Mouse (Mus musculus): Measurements from ENCODE around the gene Cdc26. TPM values are rescaled to one million over a fixed set of nuclear protein-coding genes. Genes with fewer than 3 reads are reported as not detected.

Cdc26 gene
- polyA plus RNA-seq, 1 experiment from 2014 or later = 155 TPM

DNA sequence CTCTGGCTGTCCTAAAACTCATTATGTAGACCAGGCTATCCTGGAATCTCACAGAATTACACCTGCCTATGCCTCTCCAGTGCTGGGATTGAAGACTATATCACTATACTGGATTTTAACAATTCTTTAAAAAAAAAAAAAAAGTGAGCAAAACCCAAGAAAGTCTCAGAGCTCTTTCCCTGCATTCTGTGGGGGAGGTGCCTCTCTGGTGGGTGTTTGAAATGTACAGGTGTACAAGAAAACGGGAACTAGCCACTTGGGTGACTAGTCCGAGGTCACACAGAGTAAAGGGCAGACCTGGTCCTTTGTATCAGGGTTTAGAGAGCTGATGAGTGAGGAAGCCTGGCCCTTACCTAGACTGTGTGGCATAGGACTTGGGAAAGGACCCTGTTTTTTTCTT lies 46.0 kb downstream of the Cdc26 start:
- ATAC-seq (replicated peaks; ENCODE audit: low FRiP score) (no peak), DNase-seq (ENCODE audit: low spot score) (no peak)
- Histone ChIP-seq H3K9me3 (ENCODE audit: control insufficient read depth, low read length) (no peaks in the 10 kb centered on the region), H3K36me3 (ENCODE audit: control insufficient read depth, insufficient read depth, low read length) (no peaks in the 10 kb centered on the region), H3K4me3 (ENCODE audit: low read depth, low read length) (no peak overlapping the region), H3K27me3 (replicated peaks; ENCODE audit: control insufficient read depth, insufficient read depth, low read length) (no peaks in the 10 kb centered on the region), H3K27ac (ENCODE audit: low read depth, low read length) (no peak overlapping the region), H3K4me2 (no peak overlapping the region; the same call in none of the 2 replicates), H3K4me1 (replicated peaks; ENCODE audit: control insufficient read depth, insufficient read depth, low read length) (peaks cover 20% of the 10 kb centered on the region), H3K9ac (ENCODE audit: low read depth, low read length) (no peak overlapping the region)
- WGBS = 59% methylated on average over 2 of the region's 2 CpGs

DNA sequence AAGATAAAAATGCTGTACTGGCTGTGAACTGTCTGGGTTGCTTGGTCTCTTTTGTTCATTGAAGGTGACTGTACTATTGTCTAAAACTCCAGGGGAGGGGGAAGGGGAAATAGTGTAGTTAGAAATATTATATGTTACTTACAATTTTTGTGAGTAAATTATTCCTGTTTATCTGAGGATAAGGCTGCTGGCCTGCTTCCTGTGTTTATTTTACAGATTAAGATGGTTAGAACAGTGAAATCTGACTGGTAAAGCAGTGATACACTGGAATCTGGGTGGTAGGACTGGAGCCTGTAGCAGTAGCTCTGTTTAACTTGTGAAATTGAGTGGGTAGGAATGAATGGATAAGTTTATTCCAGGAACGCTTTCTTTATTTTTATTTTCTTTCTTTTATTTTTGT lies 46.4 kb downstream of the Cdc26 start:
- Histone ChIP-seq H3K27ac (ENCODE audit: low read depth, low read length) (no peak overlapping the region), H3K4me1 (replicated peaks; ENCODE audit: control insufficient read depth, insufficient read depth, low read length) (peaks cover 15% of the 10 kb centered on the region), H3K36me3 (ENCODE audit: control insufficient read depth, insufficient read depth, low read length) (no peaks in the 10 kb centered on the region), H3K9me3 (ENCODE audit: control insufficient read depth, low read length) (no peaks in the 10 kb centered on the region), H3K4me2 (peak overlapping the region; percentile 73), H3K9ac (ENCODE audit: low read depth, low read length) (peak overlapping the region; percentile 71), H3K27me3 (replicated peaks; ENCODE audit: control insufficient read depth, insufficient read depth, low read length) (no peaks in the 10 kb centered on the region), H3K4me3 (ENCODE audit: low read depth, low read length) (peak overlapping the region; percentile 72)
- 86% methylated on average over 1 of the region's 1 CpGs for WGBS
- DNase-seq (ENCODE audit: low spot score) = no peak
- ATAC-seq (replicated peaks; ENCODE audit: low FRiP score) = no peak

DNA sequence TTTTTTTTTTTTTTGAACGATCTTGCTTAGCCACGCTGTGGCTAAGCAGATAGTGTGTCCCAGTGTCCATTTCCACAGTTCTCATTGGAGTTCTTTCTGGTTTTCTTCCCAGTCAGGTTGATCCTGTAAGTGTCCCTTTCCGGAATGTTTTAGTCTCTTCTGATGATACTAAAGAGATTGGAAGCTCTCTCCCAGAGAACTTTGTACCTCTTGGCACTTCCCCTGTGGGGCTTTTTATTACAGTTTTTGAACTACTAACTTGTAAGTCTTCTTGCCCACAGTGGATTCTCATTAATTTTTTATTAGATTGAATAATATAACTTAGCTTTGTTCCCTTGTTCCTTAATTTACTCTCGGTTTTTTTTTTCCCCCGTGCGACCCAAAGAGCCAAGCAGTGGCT lies 46.9 kb downstream of the Cdc26 start:
- peak overlapping the region; percentile 71 for H3K9ac ChIP-seq (ENCODE audit: low read depth, low read length)
- H3K36me3 ChIP-seq (ENCODE audit: control insufficient read depth, insufficient read depth, low read length) = no peaks in the 10 kb centered on the region
- no peak for ATAC-seq (replicated peaks; ENCODE audit: low FRiP score)
- no peaks in the 10 kb centered on the region for H3K9me3 ChIP-seq (ENCODE audit: control insufficient read depth, low read length)
- H3K27me3 ChIP-seq (replicated peaks; ENCODE audit: control insufficient read depth, insufficient read depth, low read length) = no peaks in the 10 kb centered on the region
- DNase-seq (ENCODE audit: low spot score) = no peak
- no peak overlapping the region for H3K27ac ChIP-seq (ENCODE audit: low read depth, low read length)
- peak overlapping the region; percentile 72 for H3K4me3 ChIP-seq (ENCODE audit: low read depth, low read length)
- WGBS = 36% methylated on average over 6 of the region's 6 CpGs
- peaks cover 15% of the 10 kb centered on the region for H3K4me1 ChIP-seq (replicated peaks; ENCODE audit: control insufficient read depth, insufficient read depth, low read length)
- H3K4me2 ChIP-seq = peak overlapping the region; percentile 73

DNA sequence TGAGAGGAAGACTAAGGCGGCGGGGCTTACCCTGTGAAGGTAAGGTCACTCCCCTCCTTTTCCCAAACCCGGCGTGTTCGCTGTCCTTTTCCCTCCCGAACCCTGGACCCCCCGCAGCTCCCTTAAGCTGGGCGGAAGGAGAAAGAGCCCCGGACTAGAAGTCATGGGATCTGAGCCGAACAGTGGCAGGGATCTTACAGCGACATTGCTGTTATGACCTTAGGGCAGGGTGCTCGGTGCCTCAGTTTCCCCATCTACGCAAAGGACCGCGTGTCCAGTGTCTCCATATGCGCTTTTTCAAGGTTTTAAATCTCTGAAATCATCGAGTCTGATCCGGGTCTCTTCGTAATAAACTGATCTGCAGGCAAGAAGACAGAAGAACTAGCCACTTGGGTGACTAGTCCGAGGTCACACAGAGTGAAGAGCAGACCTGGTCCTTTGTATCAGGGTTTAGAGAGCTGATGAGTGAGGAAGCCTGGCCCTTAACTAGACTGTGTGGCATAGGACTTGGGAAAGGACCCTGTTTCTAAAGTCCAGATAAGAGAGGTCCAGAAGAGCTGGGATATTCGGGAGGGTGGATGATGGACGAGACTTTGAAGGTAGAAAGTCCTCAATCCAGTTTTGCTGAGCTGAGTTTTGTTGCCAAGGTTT lies 47.5 kb downstream of the Cdc26 start:
- Histone ChIP-seq H3K27me3 (replicated peaks; ENCODE audit: control insufficient read depth, insufficient read depth, low read length) (no peaks in the 10 kb centered on the region), H3K9ac (ENCODE audit: low read depth, low read length) (peak overlapping the region; percentile 71), H3K4me3 (ENCODE audit: low read depth, low read length) (peak overlapping the region; percentile 72), H3K9me3 (ENCODE audit: control insufficient read depth, low read length) (no peaks in the 10 kb centered on the region), H3K27ac (ENCODE audit: low read depth, low read length) (peak overlapping the region; percentile 28), H3K4me1 (replicated peaks; ENCODE audit: control insufficient read depth, insufficient read depth, low read length) (peaks cover 12% of the 10 kb centered on the region), H3K4me2 (peak overlapping the region; percentile 73), H3K36me3 (ENCODE audit: control insufficient read depth, insufficient read depth, low read length) (no peaks in the 10 kb centered on the region)
- DNase-seq (ENCODE audit: low spot score) (no peak), ATAC-seq (replicated peaks; ENCODE audit: low FRiP score) (no peak; the same call in 1 of the 2 replicates)
- WGBS = under 1% methylated on average over 21 of the region's 22 CpGs

DNA sequence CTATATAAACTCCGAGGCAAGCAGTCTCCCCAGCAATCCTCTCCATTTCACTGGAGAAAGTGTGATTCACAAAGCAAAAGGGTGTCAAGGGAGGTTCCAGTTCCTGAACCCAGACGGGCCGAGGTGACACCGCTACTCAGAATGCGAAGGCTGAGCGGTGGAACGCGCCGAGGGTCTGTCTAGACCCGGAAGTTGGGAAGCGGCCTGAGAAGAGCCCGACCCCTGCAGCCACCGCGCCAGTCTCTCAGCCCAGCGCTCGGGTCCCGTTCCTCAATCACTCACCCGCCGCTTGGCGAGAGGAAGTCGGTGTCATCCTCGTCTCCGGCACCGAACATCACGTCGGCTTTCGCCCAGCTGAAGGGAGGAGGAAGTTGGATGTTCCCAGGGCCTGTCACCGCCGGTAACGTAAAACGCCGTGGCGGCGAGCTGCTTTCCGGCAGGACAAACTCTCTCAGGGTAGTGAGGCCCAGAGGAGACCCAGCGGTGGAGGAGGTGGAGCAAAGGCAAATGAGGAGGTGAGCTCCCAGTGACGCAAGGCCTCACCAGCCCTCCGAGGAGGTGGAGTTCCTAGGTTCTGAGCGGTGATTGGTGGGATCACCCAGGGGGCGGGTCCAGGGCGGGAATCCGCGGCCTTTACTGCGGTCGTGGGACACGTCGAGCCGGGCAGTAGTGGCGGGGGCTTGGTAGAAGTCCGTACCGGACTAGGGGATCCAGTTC lies 48.2 kb downstream of the Cdc26 start, which contains the start of the genes Fkbp15 and Slc31a1:
TSS of gene Fkbp15 (minus strand) at position 461 of the 717 bp plus-strand sequence.
TSS of gene Slc31a1 (plus strand) at position 640 of the 717 bp plus-strand sequence.
- Histone ChIP-seq H3K9me3 (ENCODE audit: control insufficient read depth, low read length) (no peaks in the 10 kb centered on the region), H3K4me2 (peak within 1 kb of the TSS; percentile 80), H3K36me3 (ENCODE audit: control insufficient read depth, insufficient read depth, low read length) (no peaks in the 10 kb centered on the region), H3K9ac (ENCODE audit: low read depth, low read length) (peak within 1 kb of the TSS; percentile 73), H3K4me1 (replicated peaks; ENCODE audit: control insufficient read depth, insufficient read depth, low read length) (peaks cover 12% of the 10 kb centered on the region), H3K27ac (ENCODE audit: low read depth, low read length) (peak within 1 kb of the TSS; percentile 53), H3K4me3 (ENCODE audit: low read depth, low read length) (peak within 1 kb of the TSS; percentile 72), H3K27me3 (replicated peaks; ENCODE audit: control insufficient read depth, insufficient read depth, low read length) (no peaks in the 10 kb centered on the region)
- DNase-seq (ENCODE audit: low spot score) = peak; percentile 97
- ATAC-seq (replicated peaks; ENCODE audit: low FRiP score) = peak; percentile 100
- under 1% methylated on average over 51 of the region's 51 CpGs for WGBS

DNA sequence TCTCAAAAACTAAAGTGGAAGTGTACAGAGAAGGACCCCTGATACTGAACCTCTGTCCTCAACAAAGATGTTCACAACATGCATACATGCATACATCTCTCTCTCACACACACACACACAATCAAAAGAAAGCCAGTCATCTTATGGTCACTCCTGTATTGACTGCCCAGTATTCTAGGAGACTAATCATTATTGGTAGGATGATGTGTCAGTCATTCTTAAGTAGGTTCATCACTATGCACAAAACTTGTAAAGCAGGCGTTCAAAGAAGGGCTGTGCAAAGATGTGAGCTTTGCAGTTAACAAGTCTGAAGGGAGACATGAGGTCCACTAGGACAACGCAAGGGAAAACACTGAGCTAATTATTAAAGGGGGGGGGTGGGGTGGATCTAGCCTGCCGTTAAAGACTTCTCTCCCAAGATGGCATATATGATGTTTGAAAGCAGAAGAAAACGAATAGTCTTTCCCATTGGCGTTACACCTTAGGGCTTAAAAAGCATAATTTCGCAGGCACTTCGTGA lies 49.1 kb downstream of the Cdc26 start:
- Histone ChIP-seq H3K27ac (ENCODE audit: low read depth, low read length) (no peak overlapping the region), H3K36me3 (ENCODE audit: control insufficient read depth, insufficient read depth, low read length) (no peaks in the 10 kb centered on the region), H3K4me3 (ENCODE audit: low read depth, low read length) (peak overlapping the region; percentile 72), H3K27me3 (replicated peaks; ENCODE audit: control insufficient read depth, insufficient read depth, low read length) (no peaks in the 10 kb centered on the region), H3K4me2 (peak overlapping the region; percentile 80), H3K9ac (ENCODE audit: low read depth, low read length) (peak overlapping the region; percentile 73), H3K9me3 (ENCODE audit: control insufficient read depth, low read length) (no peaks in the 10 kb centered on the region), H3K4me1 (replicated peaks; ENCODE audit: control insufficient read depth, insufficient read depth, low read length) (peaks cover 12% of the 10 kb centered on the region)
- DNase-seq (ENCODE audit: low spot score) = no peak
- no peak for ATAC-seq (replicated peaks; ENCODE audit: low FRiP score)
- 32% methylated on average over 7 of the region's 7 CpGs for WGBS

DNA sequence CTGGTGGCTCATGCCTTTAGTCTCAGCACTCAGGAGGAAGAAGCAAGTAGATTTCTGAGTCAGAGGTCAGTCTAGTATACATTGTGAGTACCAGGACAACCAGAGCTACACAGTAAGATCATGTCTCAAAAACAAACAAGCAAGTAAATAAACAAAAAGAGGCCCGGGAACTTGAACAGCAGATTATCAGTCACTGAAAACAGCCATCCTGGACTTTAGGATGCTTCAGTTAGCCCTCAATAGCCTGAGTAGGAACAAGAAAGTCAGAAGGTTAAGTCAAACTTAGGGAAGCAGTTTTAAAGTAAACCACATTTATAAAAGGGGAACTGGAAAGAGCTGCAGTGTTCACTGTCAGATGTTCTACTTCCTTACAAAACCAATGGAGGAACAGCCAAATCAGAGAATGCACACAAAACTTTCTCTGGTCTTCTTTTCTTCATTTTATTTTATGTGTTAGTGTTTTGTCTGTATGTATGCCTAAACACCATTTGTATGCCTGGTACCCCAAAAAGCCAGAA lies 50.8 kb downstream of the Cdc26 start:
- H3K4me1 ChIP-seq (replicated peaks; ENCODE audit: control insufficient read depth, insufficient read depth, low read length) = peaks cover 10% of the 10 kb centered on the region
- ATAC-seq (replicated peaks; ENCODE audit: low FRiP score) (no peak), DNase-seq (ENCODE audit: low spot score) (no peak)
- no peak overlapping the region for H3K9ac ChIP-seq (ENCODE audit: low read depth, low read length)
- no peak overlapping the region for H3K27ac ChIP-seq (ENCODE audit: low read depth, low read length)
- no peaks in the 10 kb centered on the region; the same call in 1 of the 2 replicates for H3K36me3 ChIP-seq (ENCODE audit: control insufficient read depth, insufficient read depth, low read length)
- no peaks in the 10 kb centered on the region for H3K9me3 ChIP-seq (ENCODE audit: control insufficient read depth, low read length)
- 65% methylated on average over 1 of the region's 1 CpGs for WGBS
- H3K4me3 ChIP-seq (ENCODE audit: low read depth, low read length) = no peak overlapping the region
- H3K4me2 ChIP-seq = no peak overlapping the region
- H3K27me3 ChIP-seq (replicated peaks; ENCODE audit: control insufficient read depth, insufficient read depth, low read length) = no peaks in the 10 kb centered on the region

DNA sequence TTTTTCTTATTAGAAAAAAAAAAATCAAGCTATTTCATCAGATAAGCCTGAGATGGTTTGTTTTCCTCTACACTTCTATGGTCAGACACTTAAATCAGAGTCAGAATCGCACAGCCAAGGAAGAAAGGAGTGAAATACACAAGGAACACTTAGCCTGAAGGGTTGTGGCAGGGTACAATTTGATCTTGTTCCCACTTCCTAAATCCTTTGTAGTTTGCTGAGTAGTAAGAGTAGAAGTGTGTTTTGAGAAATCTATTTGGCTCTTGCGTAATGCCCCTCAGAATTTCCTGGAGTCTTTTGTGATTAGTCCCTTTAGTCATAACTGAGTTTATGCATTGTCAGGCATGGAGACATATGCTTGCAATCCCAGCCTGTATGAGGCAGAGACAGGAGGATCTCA lies 59.1 kb downstream of the Cdc26 start:
- ATAC-seq (replicated peaks; ENCODE audit: low FRiP score) (no peak), DNase-seq (ENCODE audit: low spot score) (no peak)
- WGBS = 90% methylated on average over 2 of the region's 2 CpGs
- peaks cover 20% of the 10 kb centered on the region for H3K36me3 ChIP-seq (ENCODE audit: control insufficient read depth, insufficient read depth, low read length)
- H3K27ac ChIP-seq (ENCODE audit: low read depth, low read length) = no peak overlapping the region
- H3K4me2 ChIP-seq = no peak overlapping the region
- peaks cover 3% of the 10 kb centered on the region; the same call in 1 of the 2 replicates for H3K4me1 ChIP-seq (replicated peaks; ENCODE audit: control insufficient read depth, insufficient read depth, low read length)
- no peaks in the 10 kb centered on the region for H3K27me3 ChIP-seq (replicated peaks; ENCODE audit: control insufficient read depth, insufficient read depth, low read length)
- no peak overlapping the region for H3K4me3 ChIP-seq (ENCODE audit: low read depth, low read length)
- H3K9ac ChIP-seq (ENCODE audit: low read depth, low read length) = no peak overlapping the region
- H3K9me3 ChIP-seq (ENCODE audit: control insufficient read depth, low read length) = no peaks in the 10 kb centered on the region

Data from liver, embryonic 11.5 days (tissue).